Mouse (Mus musculus) WW6 (cell line): ENCODE data around the gene Hfe.
A peak's percentile ranks its signal among the peaks of the same experiment; 100 is the strongest.
"Not testable (repeated sequence)": the region's sequence is repeated elsewhere in the genome, so short reads cannot be mapped to it uniquely, and the experiment has no call there.

Experiments
- DNase-seq: peaks from one replicate; pipeline ENCODE4 v3.0.0-alpha.2; 2013; ENCODE audit warnings: low read depth, low spot score

Hfe gene

GRCm38 (mm10) chr13:23710374-23711089, at the start of gene Hfe:
Gene Hfe, minus strand, starts transcription at chr13:23710854.
- DNase-seq = peak; percentile 24

GRCm38 (mm10) chr13:23759916-23760239, 49.2 kb upstream of the Hfe start:
- DNase-seq = no peak

GRCm38 (mm10) chr13:23759251-23759771, 48.7 kb upstream of the Hfe start:
- DNase-seq = no peak

GRCm38 (mm10) chr13:23757921-23758320, 47.3 kb upstream of the Hfe start:
- DNase-seq = no peak

- no peak for DNase-seq
Observed at GRCm38 (mm10) chr13:23757211-23757773, 46.6 kb upstream of the Hfe start.

GRCm38 (mm10) chr13:23756790-23757189, 46.1 kb upstream of the Hfe start, which contains the start of gene Hist1h4b:
Gene Hist1h4b, plus strand, starts transcription at chr13:23757013.
- no peak for DNase-seq

- DNase-seq = no peak
Observed at GRCm38 (mm10) chr13:23755000-23755399, 44.3 kb upstream of the Hfe start.

GRCm38 (mm10) chr13:23753314-23754078, 42.8 kb upstream of the Hfe start:
- no peak for DNase-seq

GRCm38 (mm10) chr13:23752742-23753172, 42.1 kb upstream of the Hfe start:
- DNase-seq = no peak

- not testable (repeated sequence) for DNase-seq
Observed at GRCm38 (mm10) chr13:23752067-23752741, 41.5 kb upstream of the Hfe start, which contains the start of gene Hist1h3b. Gene Hist1h3b, plus strand, starts transcription at chr13:23752267.

- no peak for DNase-seq
Observed at GRCm38 (mm10) chr13:23751478-23751956, 40.9 kb upstream of the Hfe start.

- DNase-seq = not testable (repeated sequence)
Observed at GRCm38 (mm10) chr13:23750839-23751477, 40.3 kb upstream of the Hfe start, which contains the start of gene Hist1h2ab. Gene Hist1h2ab, plus strand, starts transcription at chr13:23751126.

- no peak for DNase-seq
Observed at GRCm38 (mm10) chr13:23749563-23750121, 39.0 kb upstream of the Hfe start.

- DNase-seq = no peak
Observed at GRCm38 (mm10) chr13:23747892-23748288, 37.2 kb upstream of the Hfe start.

- no peak for DNase-seq
Observed at GRCm38 (mm10) chr13:23747081-23747891, 36.6 kb upstream of the Hfe start.

GRCm38 (mm10) chr13:23746201-23747080, 35.8 kb upstream of the Hfe start, which contains the start of gene Hist1h2bb:
Gene Hist1h2bb, plus strand, starts transcription at chr13:23746734.
- not testable (repeated sequence) for DNase-seq

- DNase-seq = no peak
Observed at GRCm38 (mm10) chr13:23745381-23746161, 34.9 kb upstream of the Hfe start, which contains the start of gene Hist1h3c. Gene Hist1h3c, minus strand, starts transcription at chr13:23745602.
